27 mouse cellular contexts compared by ENCODE assay signal in the genomic region with DNA sequence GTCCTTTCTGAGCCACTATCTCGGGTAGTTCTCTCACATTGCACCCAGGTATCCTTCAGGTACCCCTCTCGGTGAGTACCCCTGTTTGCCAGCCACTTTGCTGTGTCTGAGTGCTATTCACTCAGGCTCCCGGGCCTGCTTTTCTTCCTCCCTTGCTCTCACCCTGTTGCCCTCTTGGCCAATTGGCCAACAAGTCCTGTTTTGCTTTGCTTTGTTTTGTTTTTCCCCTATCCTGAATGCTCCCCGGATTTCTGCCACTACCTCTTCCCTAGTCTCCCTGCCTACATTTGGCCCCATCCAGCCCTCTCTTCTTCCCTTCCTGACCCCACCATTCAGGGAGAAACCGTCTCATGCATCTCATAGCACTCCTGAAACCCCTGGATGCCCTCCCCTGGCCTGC.
"Had no signal": no experiment of that assay in that cellular context is flagged by ENCODE, and none has a peak within 500 bp of the region (broad histone marks: within the 10 kb centered on the region; RNA-seq: fewer than 3 reads in every experiment).

No protein-coding gene starts in this region.

- H3K27me3 ChIP-seq: heart, embryonic 12.5 days; hindbrain, embryonic 12.5 days; intestine, embryonic 15.5 days; limb, embryonic 12.5 days; liver, embryonic 13.5 days had no signal

- H3K4me3 ChIP-seq: gastrocnemius, adult 2 months; heart, adult 2 months; heart, embryonic 10.5 days; heart, embryonic 12.5 days; hindbrain, embryonic 10.5 days; hindbrain, embryonic 12.5 days; intestine, embryonic 15.5 days; layer of hippocampus, adult 2 months; left cerebral cortex, adult 2 months; limb, embryonic 10.5 days; limb, embryonic 12.5 days; liver, embryonic 13.5 days had no signal

- H3K36me3 ChIP-seq: heart, embryonic 12.5 days; hindbrain, embryonic 12.5 days; intestine, embryonic 15.5 days; limb, embryonic 12.5 days; liver, embryonic 13.5 days had no signal

- H3K27ac ChIP-seq: gastrocnemius, adult 2 months; heart, adult 2 months; heart, embryonic 10.5 days; hindbrain, embryonic 10.5 days; hindbrain, embryonic 12.5 days; hindbrain, embryonic 14.5 days; intestine, embryonic 15.5 days; layer of hippocampus, adult 2 months; left cerebral cortex, adult 2 months; limb, embryonic 10.5 days; limb, embryonic 12.5 days; liver, embryonic 13.5 days had no signal

- H3K9me3 ChIP-seq: heart, embryonic 10.5 days; heart, embryonic 12.5 days; hindbrain, embryonic 10.5 days; hindbrain, embryonic 12.5 days; intestine, embryonic 15.5 days; limb, embryonic 10.5 days; limb, embryonic 12.5 days; liver, embryonic 13.5 days had no signal

- DNase-seq: gastrocnemius, adult 2 months; gastrocnemius, postnatal 10 days; gastrocnemius, postnatal 25 days; heart, adult 2 months; heart, postnatal 10 days; heart, postnatal 4 days; kidney, adult 18-20 months; kidney, adult 8-10 months; kidney, postnatal 10 days; kidney, postnatal 25 days; kidney, postnatal 4 days; liver; liver, embryonic 13.5 days had no signal

- ATAC-seq: hindbrain, embryonic 16.5 days; inflammation-experienced regulatory T-cells, adult 6 months; intestine, embryonic 15.5 days; intestine, postnatal 0 days had no signal

- H3K4me2 ChIP-seq: heart, embryonic 12.5 days; hindbrain, embryonic 12.5 days; hindbrain, embryonic 14.5 days; intestine, embryonic 15.5 days; limb, embryonic 12.5 days; liver, embryonic 11.5 days; liver, embryonic 13.5 days had no signal

- H3K9ac ChIP-seq: heart, embryonic 12.5 days; hindbrain, embryonic 12.5 days; hindbrain, embryonic 14.5 days; intestine, embryonic 15.5 days; limb, embryonic 12.5 days; liver, embryonic 13.5 days had no signal
